Mouse (Mus musculus) liver, adult 2 months (tissue): ENCODE measurements around the gene Lrsam1.

ENCODE experiments used
- CTCF ChIP-seq: fragments of 200-500 bp; IDR thresholded peaks from 2 replicates; pipeline ENCODE4 v1.5.1; 2011; ENCODE audit warnings: low read depth, low read length, control low read depth
- POLR2A ChIP-seq: fragments of 200-500 bp; IDR thresholded peaks from 2 replicates; pipeline ENCODE4 v1.6.1; 2011; ENCODE audit warnings: low read length, control low read depth; ENCODE audit not compliant: insufficient read depth; ENCODE audit errors: extremely low read depth

GRCm38 (mm10) chr2:32924306-32924844 is 37.0 kb downstream of the Lrsam1 start:
- TF ChIP-seq CTCF (no peak), POLR2A (no peak)
